Mouse (Mus musculus) C2C12 (cell line): Measurements from ENCODE around the gene Mfge8.

Experiments
- CEBPB ChIP-seq: IDR thresholded peaks from one replicate; pipeline ENCODE4 v1.6.1; 2011; ENCODE audit warnings: low read depth, mild to moderate bottlenecking, control low read depth, moderate library complexity
- CTCF ChIP-seq: IDR thresholded peaks from one replicate; pipeline ENCODE4 v1.5.1; 2011; ENCODE audit not compliant: control insufficient read depth, insufficient read depth, insufficient read length
- FOSL1 ChIP-seq: IDR thresholded peaks from one replicate; pipeline ENCODE4 v1.8.0; 2011; ENCODE audit warnings: mild to moderate bottlenecking, low read length; ENCODE audit not compliant: poor library complexity, insufficient read depth, severe bottlenecking
- MAX ChIP-seq: IDR thresholded peaks from one replicate; pipeline ENCODE4 v1.6.1; 2011; ENCODE audit warnings: mild to moderate bottlenecking, control low read depth
- MYOD1 ChIP-seq: IDR thresholded peaks from one replicate; pipeline ENCODE4 v1.6.1; 2011; ENCODE audit warnings: low read depth; ENCODE audit not compliant: control insufficient read depth, insufficient read length
- MYOG ChIP-seq: IDR thresholded peaks from one replicate; pipeline ENCODE4 v1.6.1; 2011; ENCODE audit not compliant: control insufficient read depth, insufficient read length; ENCODE audit errors: extremely low read depth
- USF1 ChIP-seq: IDR thresholded peaks from one replicate; pipeline ENCODE4 v1.6.1; 2011; ENCODE audit warnings: low read depth, mild to moderate bottlenecking, control low read depth, moderate library complexity

DNA sequence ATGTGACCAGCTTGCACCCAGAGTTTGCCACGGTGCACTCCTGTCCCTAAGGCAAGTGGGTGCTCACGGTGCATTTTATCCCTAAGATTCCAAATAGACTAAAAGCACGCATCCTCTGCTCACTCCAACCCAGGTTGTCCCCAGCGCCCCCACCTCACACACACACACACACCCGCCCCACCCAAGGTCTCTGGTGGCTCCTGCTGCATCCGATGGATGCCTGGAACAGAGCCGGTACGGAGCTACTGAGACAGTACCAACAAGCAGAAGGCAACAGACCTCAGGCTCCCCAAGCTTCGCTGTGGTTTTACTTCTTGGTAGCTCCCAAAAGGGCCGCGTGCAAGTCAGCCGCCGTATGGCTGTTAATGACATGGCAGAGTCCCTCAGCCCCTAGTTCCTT, 18.5 kb downstream of the Mfge8 start:
- TF ChIP-seq CTCF = no peak
- no peak for TF ChIP-seq USF1
- TF ChIP-seq FOSL1 = no peak
- TF ChIP-seq MYOD1 = no peak
- no peak for TF ChIP-seq MAX
- no peak for TF ChIP-seq MYOG
- no peak for TF ChIP-seq CEBPB
